Mouse (Mus musculus) stomach, embryonic 14.5 days (tissue): ENCODE results near the gene Rexo1. TPM values are rescaled to one million over a fixed set of nuclear protein-coding genes. Genes with fewer than 3 reads are reported as not detected.

Experiments used
- ATAC-seq: fragments of 200-750 bp; cut with Nextera tagmentation; 2 replicates; pipeline ENCODE4 v1.8.0; 2017; ENCODE audit warnings: low read depth, moderate TSS enrichment; ENCODE audit not compliant: insufficient number of reproducible peaks, insufficient read depth, low FRiP score
- H3K27ac ChIP-seq: fragments of 300-500 bp; sonication (generic); 2 replicates; pipeline ENCODE4 v1.5.1; 2014; ENCODE audit warnings: mild to moderate bottlenecking, low read length, moderate library complexity, mixed read lengths
- H3K27me3 ChIP-seq: fragments of 300-500 bp; sonication (generic); 2 replicates; pipeline ENCODE4 v1.6.1; 2014; ENCODE audit warnings: low read length, control low read depth, mixed read lengths; ENCODE audit not compliant: control insufficient read depth, insufficient read depth
- H3K36me3 ChIP-seq: fragments of 300-500 bp; sonication (generic); 2 replicates; pipeline ENCODE4 v1.6.1; 2014; ENCODE audit warnings: mild to moderate bottlenecking, control low read depth, low read length, moderate library complexity, mixed read lengths; ENCODE audit not compliant: control insufficient read depth, insufficient read depth
- H3K4me1 ChIP-seq: fragments of 300-500 bp; sonication (generic); 2 replicates; pipeline ENCODE4 v1.6.1; 2014; ENCODE audit warnings: low read length, control low read depth, mixed read lengths; ENCODE audit not compliant: control insufficient read depth, insufficient read depth
- H3K4me2 ChIP-seq: fragments of 300-500 bp; sonication (generic); replicated peaks from 2 replicates; pipeline ENCODE4 v1.6.1; 2014; ENCODE audit warnings: low read depth, low read length, control low read depth
- H3K4me3 ChIP-seq: fragments of 300-500 bp; sonication (generic); 2 replicates; pipeline ENCODE4 v1.5.1; 2014; ENCODE audit warnings: low read depth, low read length, control low read depth
- H3K9ac ChIP-seq: fragments of 300-500 bp; sonication (generic); replicated peaks from 2 replicates; pipeline ENCODE4 v1.6.1; 2014; ENCODE audit warnings: low read depth, mild to moderate bottlenecking, control low read depth, low read length, moderate library complexity, mixed read lengths
- H3K9me3 ChIP-seq: fragments of 300-500 bp; sonication (generic); 2 replicates; pipeline ENCODE4 v1.6.1; 2016; ENCODE audit warnings: low read depth, low read length, control low read depth; ENCODE audit not compliant: control insufficient read depth
- WGBS: fragments of 180-500 bp; shearing (Covaris S2); extraction: QIAGEN DNeasy Blood & Tissue Kit; methylation state at CpG from one replicate; pipeline ENCODE4 v1.1.7; 2014; 5-methylcytosine and 5-hydroxymethylcytosine counted together
- polyA plus RNA-seq: library from polyadenylated mRNA; unstranded; fragments of >200 nt; fragmentation: Nextera tagmentation; extraction: Ambion mirVana; gene quantifications from 2 replicates; pipeline ENCODE4 v1.2.1, GENCODE M21; 2014

Gene Rexo1
- polyA plus RNA-seq, 1 experiment from 2014 or later: 22.9 TPM

- Histone ChIP-seq H3K4me2 (no peak overlapping the region), H3K4me1 (peaks cover 11% of the 10 kb centered on the region), H3K9ac (no peak overlapping the region), H3K27ac (no peak overlapping the region), H3K4me3 (no peak overlapping the region), H3K36me3 (peaks cover 35% of the 10 kb centered on the region), H3K9me3 (no peaks in the 10 kb centered on the region), H3K27me3 (no peaks in the 10 kb centered on the region)
- 88% methylated on average over 2 of the region's 2 CpGs for WGBS
- no peak for ATAC-seq
These were observed 43.6 kb upstream of the Rexo1 start for GRCm38 (mm10) chr10:80604988-80605387.

GRCm38 (mm10) chr10:80604001-80604509, 42.7 kb upstream of the Rexo1 start:
- no peak overlapping the region for H3K9ac ChIP-seq
- H3K27me3 ChIP-seq: no peaks in the 10 kb centered on the region
- no peak for ATAC-seq
- H3K4me2 ChIP-seq: peak overlapping the region; percentile 96
- peaks cover 32% of the 10 kb centered on the region for H3K36me3 ChIP-seq
- peaks cover 11% of the 10 kb centered on the region for H3K4me1 ChIP-seq
- 75% methylated on average over 7 of the region's 7 CpGs for WGBS
- H3K4me3 ChIP-seq: peak overlapping the region; percentile 68
- H3K27ac ChIP-seq: no peak overlapping the region
- no peaks in the 10 kb centered on the region for H3K9me3 ChIP-seq

- WGBS: 31% methylated on average over 7 of the region's 7 CpGs
These were observed 42.0 kb upstream of the Rexo1 start for GRCm38 (mm10) chr10:80603364-80603763.

DNA sequence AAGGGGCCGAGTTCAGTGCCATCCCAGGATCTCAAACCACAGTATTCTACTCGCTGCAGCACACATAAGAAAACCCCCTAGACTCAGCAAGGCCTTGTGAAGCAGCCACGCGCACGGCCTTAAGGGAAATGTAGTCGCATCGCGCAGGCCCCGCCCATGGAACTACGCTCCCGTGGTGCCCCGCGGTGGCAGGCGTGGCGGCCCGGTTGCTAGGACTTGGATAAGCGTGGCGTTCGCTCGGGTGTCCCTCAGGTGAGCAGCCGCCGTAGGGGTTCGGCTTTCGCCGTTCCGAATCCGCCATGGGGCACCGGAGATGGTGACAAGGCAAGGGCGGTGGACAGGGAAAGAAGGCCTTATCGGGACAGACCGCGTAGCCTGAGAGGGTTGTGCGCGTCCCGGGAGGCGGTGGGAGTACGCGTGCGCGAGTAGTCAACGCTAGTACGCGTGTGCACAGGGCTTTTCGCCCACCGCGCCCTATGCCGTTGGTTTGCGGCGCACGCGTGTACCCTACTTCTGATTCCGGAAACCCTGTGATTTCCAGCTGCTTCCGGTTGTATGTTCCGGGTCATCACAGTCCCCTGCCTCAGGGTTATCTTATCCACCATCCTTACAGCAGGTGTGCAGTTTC, 41.5 kb upstream of the Rexo1 start, which contains the start of the genes Scamp4 and Adat3:
Scamp4 (plus strand) TSS at position 175 of the 628 bp plus-strand sequence.
Adat3 (plus strand) TSS at position 183 of the 628 bp plus-strand sequence.
- peaks cover 11% of the 10 kb centered on the region for H3K4me1 ChIP-seq
- ATAC-seq: peak; percentile 92

More at GRCm38 (mm10) chr10:80603364-80603763, 42.0 kb upstream of the Rexo1 start:
- H3K4me2 ChIP-seq: peak overlapping the region; percentile 96
- peak overlapping the region; percentile 77 for H3K27ac ChIP-seq
- H3K4me3 ChIP-seq: peak overlapping the region; percentile 68
- no peaks in the 10 kb centered on the region for H3K27me3 ChIP-seq
- no peaks in the 10 kb centered on the region for H3K9me3 ChIP-seq
- ATAC-seq: no peak
- peaks cover 11% of the 10 kb centered on the region for H3K4me1 ChIP-seq
- H3K9ac ChIP-seq: peak overlapping the region; percentile 57
- peaks cover 25% of the 10 kb centered on the region for H3K36me3 ChIP-seq

DNA sequence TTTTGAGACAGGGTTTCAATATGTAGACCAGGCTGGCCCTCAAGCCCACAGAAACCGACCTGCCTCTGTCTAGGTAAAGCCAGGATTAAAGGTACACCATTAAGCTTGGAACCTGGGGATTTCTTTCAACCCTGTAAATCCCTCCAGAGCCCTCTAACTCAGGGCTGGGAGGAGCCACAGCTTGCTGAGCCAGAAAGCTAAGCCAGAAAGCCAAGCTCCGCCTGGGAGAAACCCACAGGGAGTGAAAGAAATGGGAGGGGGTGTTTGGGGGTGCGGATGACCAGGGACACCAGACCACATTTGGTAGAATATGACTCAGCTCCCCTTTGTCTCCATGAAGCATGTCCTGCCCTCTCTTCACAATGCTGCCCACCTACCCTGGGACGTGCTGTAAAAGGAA, 35.0 kb upstream of the Rexo1 start:
- H3K27ac ChIP-seq: no peak overlapping the region

More for the DNA sequence above, 41.5 kb upstream of the Rexo1 start, which contains the start of the genes Scamp4 and Adat3:
- H3K36me3 ChIP-seq: peaks cover 20% of the 10 kb centered on the region; the same call in 1 of the 2 replicates
- peak within 1 kb of the TSS; percentile 57 for H3K9ac ChIP-seq
- no peaks in the 10 kb centered on the region for H3K9me3 ChIP-seq
- no peaks in the 10 kb centered on the region for H3K27me3 ChIP-seq
- WGBS: under 1% methylated on average over 54 of the region's 54 CpGs
- peak within 1 kb of the TSS; percentile 96 for H3K4me2 ChIP-seq
- peak within 1 kb of the TSS; percentile 77 for H3K27ac ChIP-seq
- H3K4me3 ChIP-seq: peak within 1 kb of the TSS; percentile 68

GRCm38 (mm10) chr10:80589879-80590854, 28.8 kb upstream of the Rexo1 start, which contains the start of gene Abhd17a:
Gene Abhd17a (minus strand): TSS chr10:80590341.
- peak; percentile 95 for ATAC-seq
- peaks cover 5% of the 10 kb centered on the region; the same call in 1 of the 2 replicates for H3K36me3 ChIP-seq
- WGBS: under 1% methylated on average over 70 of the region's 73 CpGs
- H3K9ac ChIP-seq: peak within 1 kb of the TSS; percentile 83
- peak within 1 kb of the TSS; percentile 30; the same call in 1 of the 2 replicates for H3K27ac ChIP-seq
- H3K4me2 ChIP-seq: peak within 1 kb of the TSS; percentile 76
- peak within 1 kb of the TSS; percentile 73 for H3K4me3 ChIP-seq
- H3K27me3 ChIP-seq: no peaks in the 10 kb centered on the region
- H3K9me3 ChIP-seq: no peaks in the 10 kb centered on the region
- H3K4me1 ChIP-seq: peaks cover 10% of the 10 kb centered on the region

More for the DNA sequence above, 35.0 kb upstream of the Rexo1 start:
- no peak for ATAC-seq
- WGBS: 35% methylated on average over 4 of the region's 4 CpGs
- Histone ChIP-seq H3K4me1 (no peaks in the 10 kb centered on the region), H3K9ac (no peak overlapping the region), H3K27me3 (no peaks in the 10 kb centered on the region), H3K36me3 (no peaks in the 10 kb centered on the region), H3K9me3 (no peaks in the 10 kb centered on the region), H3K4me3 (no peak overlapping the region), H3K4me2 (no peak overlapping the region)

GRCm38 (mm10) chr10:80589127-80589878, 27.9 kb upstream of the Rexo1 start:
- H3K4me2 ChIP-seq: peak overlapping the region; percentile 76
- no peaks in the 10 kb centered on the region for H3K27me3 ChIP-seq
- H3K36me3 ChIP-seq: peaks cover 9% of the 10 kb centered on the region; the same call in 1 of the 2 replicates
- H3K4me3 ChIP-seq: peak overlapping the region; percentile 73
- 18% methylated on average over 12 of the region's 12 CpGs for WGBS
- H3K4me1 ChIP-seq: peaks cover 10% of the 10 kb centered on the region
- no peaks in the 10 kb centered on the region for H3K9me3 ChIP-seq
- H3K27ac ChIP-seq: no peak overlapping the region
- peak overlapping the region; percentile 83 for H3K9ac ChIP-seq
- no peak for ATAC-seq
